Mouse (Mus musculus): ENCODE results near the gene Ankrd55.

DNA sequence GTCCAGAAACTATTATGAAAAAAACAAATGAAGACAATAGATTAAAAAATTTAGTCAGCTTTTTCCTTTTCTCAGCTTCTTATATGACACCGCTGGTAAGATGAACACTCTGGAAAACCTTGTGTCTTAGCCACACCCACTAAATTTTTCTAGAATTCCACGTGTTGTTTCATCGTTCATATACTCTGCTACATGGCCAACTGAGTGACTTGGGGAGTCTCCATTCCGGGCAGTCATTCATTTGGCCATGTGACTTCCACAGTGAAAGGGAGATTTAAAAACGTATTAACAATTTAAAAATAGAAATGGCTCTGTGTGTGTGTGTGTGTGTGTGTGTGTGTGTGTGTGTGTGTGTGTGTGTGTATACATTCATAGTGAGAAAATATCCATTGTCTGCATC lies 77.1 kb downstream of the Ankrd55 start:
- TF ChIP-seq CTCF (IDR thresholded peaks at IDR 0.05) (no peak), POLR2A (IDR thresholded peaks at IDR 0.05; ENCODE audit: insufficient read depth, low read depth, low read length) (no peak), EP300 (IDR thresholded peaks at IDR 0.05; ENCODE audit: insufficient read depth, low read depth, low read length) (no peak)
